Mouse (Mus musculus) bone marrow macrophage, adult 2 months (primary cell): ENCODE measurements around the gene Wdr75. TPM values are rescaled to one million over a fixed set of nuclear protein-coding genes. Genes with fewer than 3 reads are reported as not detected.

ENCODE experiments used
- H3K27ac ChIP-seq: 2 replicates; pipeline ENCODE4 v1.5.1; 2012; ENCODE audit warnings: low read depth, low read length; ENCODE audit not compliant: insufficient read depth
- H3K4me1 ChIP-seq: 2 replicates; pipeline ENCODE4 v1.6.1; 2012; ENCODE audit warnings: low read length; ENCODE audit not compliant: control insufficient read depth, insufficient read depth
- H3K4me3 ChIP-seq: 2 replicates; pipeline ENCODE4 v1.5.1; 2012; ENCODE audit warnings: mild to moderate bottlenecking, low read length, moderate library complexity; ENCODE audit not compliant: insufficient read depth
- CTCF ChIP-seq: IDR thresholded peaks from 2 replicates; pipeline ENCODE4 v1.5.1; 2012; ENCODE audit warnings: low read depth, mild to moderate bottlenecking, low read length, moderate library complexity
- POLR2A ChIP-seq: IDR thresholded peaks from 2 replicates; pipeline ENCODE4 v1.6.1; 2012; ENCODE audit warnings: mild to moderate bottlenecking, low read depth, low read length, borderline replicate concordance
- polyA plus RNA-seq: library from polyadenylated mRNA; stranded (reverse); fragments of >200 nt; gene quantifications from 2 replicates; pipeline ENCODE4 v1.2.4, GENCODE M21; 2012; ENCODE audit not compliant: missing spikeins, insufficient read depth, insufficient read length

The Wdr75 gene
- 12.8 and 21.6 TPM in 2 replicates for polyA plus RNA-seq

DNA sequence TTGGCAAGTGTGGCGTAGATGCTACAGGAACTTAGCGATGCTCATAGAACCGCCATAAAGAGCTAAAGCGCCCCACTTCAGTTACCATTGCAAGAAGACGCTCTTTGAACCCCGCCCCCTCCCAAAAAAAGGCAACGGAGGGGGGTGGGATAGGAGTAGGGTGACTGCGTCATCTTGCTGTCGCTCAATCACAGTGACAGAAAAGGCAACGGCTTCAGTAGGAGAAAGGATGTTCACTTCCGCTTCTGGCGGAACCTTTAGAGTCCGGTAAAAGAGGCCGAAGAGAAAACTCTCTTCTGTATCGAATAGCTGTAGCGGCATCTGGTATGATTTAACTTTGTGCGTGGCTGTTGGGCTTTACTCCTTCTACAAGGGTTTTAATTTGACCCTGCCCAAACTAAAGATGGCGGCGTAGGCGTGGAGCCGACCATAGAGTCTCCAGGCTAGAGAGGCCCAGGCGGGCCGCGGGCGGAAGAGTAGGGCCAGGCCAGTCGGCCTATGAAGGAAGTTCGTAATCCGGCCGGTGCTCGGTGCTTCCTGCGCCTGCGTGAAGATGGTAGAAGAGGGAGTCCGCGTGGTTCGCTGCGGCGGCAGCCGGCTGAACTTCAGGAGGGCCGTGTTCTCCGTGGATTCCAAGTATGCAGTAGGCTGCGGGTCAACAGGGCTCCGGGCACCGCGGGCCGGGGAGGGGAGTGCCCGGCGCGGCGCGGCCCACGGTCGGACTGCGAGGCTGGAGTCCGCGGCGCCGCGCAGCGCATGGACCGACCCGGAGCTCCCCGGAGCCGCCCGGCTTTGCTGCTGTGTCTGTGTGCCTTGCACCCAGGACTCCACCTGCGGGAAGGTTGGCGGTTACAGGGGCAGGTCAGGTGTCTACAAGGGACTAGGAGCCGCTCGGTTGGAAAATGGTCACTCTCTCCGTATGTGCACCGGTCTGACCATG, at the start of gene Wdr75:
Gene Wdr75 (plus strand): TSS at position 198 of the 940 bp plus-strand sequence.
- Histone ChIP-seq H3K27ac (peak within 1 kb of the TSS; percentile 87), H3K4me1 (peaks cover 5% of the 10 kb centered on the region), H3K4me3 (peak within 1 kb of the TSS; percentile 94)
- no peak; the same call in 1 of the 2 replicates for TF ChIP-seq POLR2A
- no peak for TF ChIP-seq CTCF

DNA sequence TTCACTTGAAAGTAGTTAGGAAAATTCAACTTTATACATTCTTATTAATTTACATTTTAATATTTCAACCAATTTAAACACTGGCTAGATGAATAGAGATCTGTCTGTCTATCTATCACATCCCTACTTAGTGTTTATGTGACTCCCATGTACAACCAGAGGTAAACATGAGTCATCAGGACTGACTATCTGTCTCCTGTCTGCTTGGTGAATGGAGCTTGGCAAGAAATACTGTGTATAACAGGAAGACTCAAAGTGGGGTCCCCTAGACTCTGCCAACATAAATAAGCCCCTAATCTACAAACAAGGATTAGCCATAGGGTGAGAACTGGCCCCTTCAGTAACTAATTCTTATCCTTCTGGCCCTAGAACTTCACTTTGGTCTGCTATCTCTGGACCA, 39.1 kb upstream of the Wdr75 start:
- no peak overlapping the region for H3K4me3 ChIP-seq
- no peak for TF ChIP-seq CTCF
- no peak for TF ChIP-seq POLR2A
- H3K4me1 ChIP-seq = no peaks in the 10 kb centered on the region
- H3K27ac ChIP-seq = no peak overlapping the region

DNA sequence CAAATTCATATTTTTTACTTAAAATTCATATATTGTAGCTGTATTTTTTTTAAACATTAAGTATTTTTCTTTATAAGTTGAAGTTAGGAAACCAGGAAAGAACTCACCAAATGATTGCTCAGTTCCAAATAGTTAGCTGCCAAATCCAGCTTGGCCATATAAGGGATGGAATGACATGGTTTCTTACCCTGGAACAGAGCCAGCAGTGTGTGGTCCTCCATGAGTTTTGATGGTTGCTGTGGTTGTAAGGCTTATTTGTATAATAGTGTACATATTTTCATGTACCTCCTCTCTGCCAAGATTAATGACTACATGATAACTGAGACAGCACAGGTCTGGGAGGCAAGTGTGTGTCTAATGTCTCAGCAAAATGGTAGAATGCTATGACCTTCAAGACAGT, 38.3 kb upstream of the Wdr75 start:
- no peak overlapping the region for H3K27ac ChIP-seq
- H3K4me3 ChIP-seq = no peak overlapping the region
- TF ChIP-seq CTCF (no peak), POLR2A (no peak)
- no peaks in the 10 kb centered on the region for H3K4me1 ChIP-seq

DNA sequence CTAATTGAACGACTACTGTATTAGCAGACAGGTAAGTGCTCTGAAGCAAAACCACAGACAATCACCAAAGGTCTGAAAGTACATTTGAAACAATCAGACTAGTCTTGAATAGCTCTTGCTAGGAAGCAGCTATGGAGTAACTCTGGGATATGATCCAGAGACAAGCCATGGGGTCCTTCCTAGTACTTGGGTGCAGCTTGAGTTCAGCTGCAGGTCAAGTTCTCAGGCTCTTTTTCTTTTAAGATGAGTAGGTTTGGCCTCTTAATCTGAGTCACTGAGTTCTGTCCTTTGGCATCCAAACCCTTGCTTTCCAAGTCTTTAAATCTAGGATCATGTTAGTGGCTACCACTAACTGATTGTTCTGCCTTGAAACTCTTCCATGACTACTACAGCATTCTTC, 37.0 kb upstream of the Wdr75 start:
- TF ChIP-seq POLR2A = no peak
- no peak for TF ChIP-seq CTCF
- Histone ChIP-seq H3K4me1 (no peaks in the 10 kb centered on the region), H3K4me3 (no peak overlapping the region), H3K27ac (no peak overlapping the region)

DNA sequence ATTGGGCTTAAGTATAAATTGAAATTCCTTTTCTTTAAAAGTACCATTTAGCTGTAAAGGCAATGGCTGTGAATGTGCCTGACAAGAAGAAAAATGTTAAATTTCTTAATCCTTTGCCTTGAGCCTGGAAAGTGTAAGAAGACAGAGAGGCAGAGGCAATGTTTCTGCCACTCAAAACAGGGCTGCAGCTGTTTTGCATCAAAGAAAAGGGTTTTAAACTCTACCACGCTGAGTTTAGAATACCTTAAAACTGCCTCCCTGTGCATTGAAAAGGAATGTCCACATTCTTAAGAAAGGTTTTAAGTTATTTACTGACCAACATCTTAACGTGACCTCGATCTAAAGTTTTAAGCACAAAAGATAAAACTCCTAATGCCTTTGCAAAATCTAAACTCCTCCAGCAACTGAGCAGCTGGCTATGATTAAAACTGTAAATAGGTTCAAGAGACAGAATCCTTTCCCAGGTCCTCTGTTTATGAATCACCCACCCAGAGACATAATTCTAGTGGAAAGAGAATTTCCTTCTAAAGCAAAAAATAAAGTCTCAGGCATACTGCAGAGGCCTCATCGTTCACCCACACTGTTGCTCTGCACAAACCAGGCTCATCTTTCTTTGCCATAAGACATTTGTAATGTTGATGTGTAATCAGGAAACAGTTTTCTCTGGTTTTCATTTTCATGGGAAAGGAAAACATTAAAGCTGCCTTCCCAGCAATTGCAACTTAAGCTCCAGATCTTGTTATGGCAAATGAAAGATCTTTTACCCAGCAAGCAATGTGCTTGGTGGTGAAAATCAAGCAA, 34.1 kb upstream of the Wdr75 start:
- Histone ChIP-seq H3K4me1 (no peaks in the 10 kb centered on the region), H3K4me3 (no peak overlapping the region), H3K27ac (no peak overlapping the region)
- no peak for TF ChIP-seq CTCF
- TF ChIP-seq POLR2A = no peak

DNA sequence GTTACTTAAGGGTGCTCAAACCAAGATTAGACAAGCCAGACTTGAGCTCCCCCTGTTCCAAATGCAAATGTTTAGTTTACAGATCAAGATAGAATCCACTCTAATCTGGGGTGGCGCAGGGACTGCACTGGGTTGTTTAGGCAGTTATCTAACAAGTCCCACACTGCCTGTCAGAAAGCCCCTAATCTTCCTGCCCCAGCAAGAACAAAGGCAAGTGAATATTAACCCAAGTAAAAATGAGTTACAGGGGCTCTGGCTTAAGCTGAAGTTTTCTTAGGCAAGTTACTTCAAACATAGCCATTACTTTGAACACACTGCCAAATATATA, 33.5 kb upstream of the Wdr75 start:
- no peak for TF ChIP-seq POLR2A
- TF ChIP-seq CTCF = no peak
- H3K27ac ChIP-seq = no peak overlapping the region
- no peak overlapping the region for H3K4me3 ChIP-seq

DNA sequence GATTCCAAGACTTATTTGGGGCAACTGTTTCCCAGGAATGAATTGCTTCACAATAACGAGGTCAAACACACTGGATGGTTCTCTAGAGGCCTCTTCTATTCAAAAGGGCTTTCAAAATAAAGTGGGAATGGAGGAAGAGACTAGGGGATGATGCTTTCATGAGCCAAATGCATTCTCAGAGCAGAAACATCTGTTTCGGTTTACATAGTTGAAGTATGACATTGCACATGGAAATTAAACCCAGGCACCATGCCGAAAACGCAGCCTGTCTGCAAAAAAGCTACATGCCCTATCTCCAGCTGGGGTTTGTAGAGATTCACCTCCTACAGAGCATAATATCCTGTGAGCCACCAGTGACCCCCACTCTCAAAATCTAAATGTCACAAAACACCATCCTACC, 29.3 kb upstream of the Wdr75 start:
- Histone ChIP-seq H3K4me3 (no peak overlapping the region), H3K27ac (no peak overlapping the region), H3K4me1 (no peaks in the 10 kb centered on the region)
- TF ChIP-seq CTCF (no peak), POLR2A (no peak)

More for the DNA sequence above, 33.5 kb upstream of the Wdr75 start:
- H3K4me1 ChIP-seq = no peaks in the 10 kb centered on the region

DNA sequence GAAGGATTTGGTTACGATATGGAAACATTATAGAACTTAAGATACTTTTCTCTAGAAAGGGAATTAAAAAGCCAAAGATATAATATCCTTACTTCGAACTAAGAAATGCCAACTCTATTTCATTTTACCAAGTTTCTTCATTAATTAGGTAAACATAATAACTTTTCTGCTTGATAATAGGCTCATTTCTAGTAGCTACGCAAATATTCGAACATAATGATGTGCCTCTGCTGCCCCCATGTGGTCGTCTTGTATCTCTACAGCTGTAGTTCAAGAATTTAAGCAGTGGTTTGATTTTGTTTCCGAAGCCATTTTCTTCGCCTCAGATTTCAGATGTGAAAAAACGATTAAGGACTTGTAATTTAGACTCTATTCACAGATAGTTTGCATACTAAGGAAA, 28.8 kb upstream of the Wdr75 start:
- no peak for TF ChIP-seq POLR2A
- no peak for TF ChIP-seq CTCF
- Histone ChIP-seq H3K4me3 (no peak overlapping the region), H3K27ac (no peak overlapping the region), H3K4me1 (no peaks in the 10 kb centered on the region)

DNA sequence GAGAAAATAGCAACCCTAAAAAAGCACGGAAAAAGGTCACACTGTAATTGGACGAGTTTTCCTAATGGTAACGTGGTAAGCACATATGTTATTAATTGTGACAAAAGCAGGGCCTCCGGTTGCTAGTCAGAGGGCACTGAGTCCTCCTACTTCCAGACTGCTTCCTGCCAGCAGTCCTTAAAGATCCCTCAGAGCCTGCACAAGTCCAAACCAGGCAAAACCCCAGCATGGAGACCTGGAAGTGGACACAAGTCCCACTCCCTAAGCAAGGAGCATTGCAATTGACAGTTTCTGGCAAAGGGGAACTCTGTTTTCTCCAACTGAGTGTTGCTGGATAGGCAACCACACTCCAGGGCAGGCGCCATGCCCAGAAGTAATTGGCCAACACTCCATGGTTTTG, 27.4 kb upstream of the Wdr75 start:
- no peak for TF ChIP-seq CTCF
- TF ChIP-seq POLR2A = no peak
- Histone ChIP-seq H3K4me3 (no peak overlapping the region), H3K4me1 (no peaks in the 10 kb centered on the region), H3K27ac (no peak overlapping the region)

DNA sequence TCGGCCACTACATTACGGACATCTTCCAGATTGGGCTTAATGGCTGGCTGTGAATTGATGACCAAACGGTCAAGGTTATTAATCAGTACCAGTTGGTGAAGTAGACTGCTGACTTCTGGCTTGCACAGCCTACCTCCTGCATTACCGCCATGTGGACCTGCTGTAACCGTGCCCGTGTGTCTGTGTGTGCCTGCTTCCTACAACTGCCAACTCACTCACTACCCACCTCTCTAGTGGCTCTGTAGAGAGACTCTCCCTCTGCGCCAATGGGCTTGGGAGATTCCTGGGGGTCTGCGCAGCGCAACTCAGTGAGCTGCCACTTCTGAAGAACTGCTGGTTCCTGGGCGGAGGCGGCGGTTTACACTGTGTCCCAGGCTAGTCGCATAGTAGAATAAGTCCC, 25.6 kb upstream of the Wdr75 start:
- Histone ChIP-seq H3K4me1 (no peaks in the 10 kb centered on the region), H3K4me3 (no peak overlapping the region), H3K27ac (no peak overlapping the region)
- TF ChIP-seq CTCF (no peak), POLR2A (no peak)

DNA sequence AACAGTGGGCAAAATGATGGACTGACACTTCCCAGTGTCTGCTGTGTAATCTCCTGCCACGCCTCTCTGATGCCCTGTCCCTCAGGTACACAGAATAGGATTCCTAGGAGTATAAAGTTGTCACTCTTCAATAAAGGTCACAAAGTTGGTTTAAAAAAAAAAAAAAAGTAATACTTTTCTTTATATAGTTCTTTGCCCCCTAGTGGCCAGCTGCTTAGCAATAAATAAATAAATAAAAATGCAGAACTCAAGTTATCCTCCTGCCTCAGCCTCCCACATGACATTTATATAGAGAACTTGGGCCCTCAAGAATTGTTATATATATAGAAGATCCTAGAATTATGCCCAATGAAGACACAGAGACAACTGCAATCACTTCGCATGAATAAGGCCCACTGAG, 24.9 kb upstream of the Wdr75 start:
- Histone ChIP-seq H3K27ac (no peak overlapping the region), H3K4me3 (no peak overlapping the region), H3K4me1 (no peaks in the 10 kb centered on the region)
- TF ChIP-seq POLR2A (no peak), CTCF (no peak)
